Mouse (Mus musculus): ENCODE results near the gene Igdcc4.

GRCm38 (mm10) chr9:65168952-65169351 is 67.7 kb downstream of the Igdcc4 start:
- TF ChIP-seq CTCF (IDR thresholded peaks at IDR 0.05; ENCODE audit: borderline replicate concordance, insufficient read depth, low read length) (no peak), POLR2A (IDR thresholded peaks at IDR 0.05; ENCODE audit: low read depth, low read length) (no peak)
